Mouse (Mus musculus): ENCODE measurements around the gene Habp4. TPM values are rescaled to one million over a fixed set of nuclear protein-coding genes. Genes with fewer than 3 reads are reported as not detected.

Habp4 gene
- total and polyA plus RNA-seq, 2 experiments from 2014 or later = 47.1 to 65.6 TPM

DNA sequence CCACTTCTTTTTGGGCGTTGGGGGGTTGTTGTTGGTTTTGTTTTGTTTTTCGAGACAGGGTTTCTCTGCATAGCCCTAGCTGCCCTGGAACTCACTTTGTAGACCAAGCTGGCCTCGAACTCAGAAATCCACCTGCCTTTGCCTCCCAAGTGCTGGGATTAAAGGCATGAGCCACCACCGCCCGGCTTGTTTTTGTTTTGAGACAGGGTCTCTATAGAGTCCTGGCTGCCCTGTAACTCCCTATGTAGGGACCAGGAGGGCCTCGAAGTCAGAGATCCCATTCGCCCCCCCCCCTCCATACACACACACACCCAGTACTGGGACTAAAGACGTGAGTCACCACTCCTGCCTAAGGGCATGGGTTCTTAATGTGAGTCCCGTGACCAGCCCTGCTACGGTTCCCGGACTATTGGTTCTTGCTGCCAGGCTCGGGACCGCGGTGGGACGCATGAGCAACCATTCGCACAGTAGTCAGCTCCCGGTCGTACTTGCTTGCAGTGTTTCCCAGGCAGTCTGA is 7.8 kb upstream of the Habp4 start:
- WGBS = 2% methylated on average over 18 of the region's 18 CpGs
- no peak for TF ChIP-seq CTCF (IDR thresholded peaks at IDR 0.05; ENCODE audit: low read depth)
- peak overlapping the region; percentile 88 for H3K4me3 ChIP-seq (ENCODE audit: low read length)
- no peaks in the 10 kb centered on the region for H3K4me1 ChIP-seq (ENCODE audit: insufficient read depth, low read length)
- H3K9ac ChIP-seq (replicated peaks; ENCODE audit: low read length) = no peak overlapping the region
- no peaks in the 10 kb centered on the region for H3K9me3 ChIP-seq (ENCODE audit: low read length)
- no peaks in the 10 kb centered on the region for H3K36me3 ChIP-seq (ENCODE audit: insufficient read depth, low read length)
- H3K27ac ChIP-seq = no peak overlapping the region
- DNase-seq (ENCODE audit: low spot score) (peak; percentile 28), ATAC-seq (peak; percentile 9)
- H3K27me3 ChIP-seq (ENCODE audit: insufficient read depth, low read length) = no peaks in the 10 kb centered on the region
- H3K4me2 ChIP-seq (ENCODE audit: low read depth, low read length) = peak overlapping the region; percentile 69

DNA sequence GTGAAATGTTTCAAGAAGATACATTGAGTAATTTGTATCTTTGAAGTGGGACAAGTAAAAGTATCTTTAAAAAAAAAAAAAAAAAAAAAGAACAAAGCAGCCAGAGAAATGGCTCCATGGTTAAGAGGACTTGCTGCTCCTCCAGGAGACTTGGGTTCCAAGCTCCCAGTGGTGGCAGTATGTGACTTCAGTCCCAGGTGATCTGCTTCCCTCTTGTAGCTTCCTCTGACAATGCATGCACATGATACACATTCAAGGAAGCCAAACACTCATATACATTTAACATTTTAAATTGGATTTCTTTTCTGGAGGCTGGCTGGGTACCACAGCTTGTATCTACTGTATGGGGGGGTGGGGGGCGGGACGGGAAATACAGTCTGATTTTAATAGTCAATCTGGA is 7.0 kb upstream of the Habp4 start:
- WGBS = 64% methylated on average over 2 of the region's 2 CpGs
- no peak overlapping the region for H3K27ac ChIP-seq
- TF ChIP-seq CTCF (IDR thresholded peaks at IDR 0.05; ENCODE audit: low read depth) = no peak
- H3K36me3 ChIP-seq (ENCODE audit: insufficient read depth, low read length) = no peaks in the 10 kb centered on the region
- ATAC-seq (no peak), DNase-seq (ENCODE audit: low spot score) (no peak)
- H3K4me2 ChIP-seq (ENCODE audit: low read depth, low read length) = no peak overlapping the region
- H3K27me3 ChIP-seq (ENCODE audit: insufficient read depth, low read length) = no peaks in the 10 kb centered on the region
- H3K4me3 ChIP-seq (ENCODE audit: low read length) = no peak overlapping the region
- H3K4me1 ChIP-seq (ENCODE audit: insufficient read depth, low read length) = no peaks in the 10 kb centered on the region
- no peak overlapping the region for H3K9ac ChIP-seq (replicated peaks; ENCODE audit: low read length)
- no peaks in the 10 kb centered on the region for H3K9me3 ChIP-seq (ENCODE audit: low read length)

DNA sequence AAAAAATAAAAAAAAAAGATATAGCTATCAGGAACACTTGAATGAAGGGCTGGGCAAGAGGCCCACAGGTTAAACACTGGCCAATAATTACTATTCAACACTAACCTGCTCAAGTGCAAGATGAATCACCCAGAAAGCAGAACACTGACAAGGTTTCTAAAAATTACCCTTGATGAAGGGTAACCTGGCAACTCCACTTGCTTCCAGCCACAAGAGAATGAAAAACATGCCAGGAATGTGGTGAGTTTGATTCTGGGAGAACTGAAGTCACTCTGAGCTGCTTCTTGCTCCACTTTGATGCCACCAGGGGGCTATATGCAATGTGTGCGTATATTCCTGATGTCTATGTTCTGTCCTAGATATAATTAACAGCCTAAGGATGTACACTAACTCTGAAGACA is 6.5 kb upstream of the Habp4 start:
- H3K4me1 ChIP-seq (ENCODE audit: insufficient read depth, low read length) = no peaks in the 10 kb centered on the region
- no peak overlapping the region for H3K9ac ChIP-seq (replicated peaks; ENCODE audit: low read length)
- peak; percentile 27 for DNase-seq (ENCODE audit: low spot score)
- H3K27ac ChIP-seq = no peak overlapping the region
- no peak overlapping the region for H3K4me2 ChIP-seq (ENCODE audit: low read depth, low read length)
- ATAC-seq = no peak
- H3K4me3 ChIP-seq (ENCODE audit: low read length) = no peak overlapping the region
- peak; percentile 47 for TF ChIP-seq CTCF (IDR thresholded peaks at IDR 0.05; ENCODE audit: low read depth)
- WGBS = 6% methylated on average over 1 of the region's 1 CpGs
- no peaks in the 10 kb centered on the region for H3K27me3 ChIP-seq (ENCODE audit: insufficient read depth, low read length)
- no peaks in the 10 kb centered on the region for H3K36me3 ChIP-seq (ENCODE audit: insufficient read depth, low read length)
- H3K9me3 ChIP-seq (ENCODE audit: low read length) = no peaks in the 10 kb centered on the region

DNA sequence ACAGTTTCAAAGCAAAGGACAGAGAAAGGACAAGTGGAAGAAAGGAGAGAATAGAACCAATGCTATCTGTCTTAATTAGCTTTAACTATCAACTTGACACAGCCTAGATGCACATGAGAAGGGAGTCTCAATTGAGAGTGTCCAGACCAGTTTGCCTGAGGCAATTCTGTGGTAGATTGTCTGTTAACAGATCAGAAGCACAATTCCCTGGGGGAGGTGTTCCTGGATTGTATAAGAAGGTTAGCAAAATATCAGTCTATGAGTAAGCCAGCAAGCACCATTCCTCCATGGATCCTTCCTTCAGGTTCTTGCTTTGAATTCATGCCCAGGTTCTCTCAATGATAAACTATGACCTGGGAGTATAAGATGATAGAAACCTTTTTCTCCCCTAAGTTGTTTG is 4.7 kb upstream of the Habp4 start:
- no peak overlapping the region for H3K4me3 ChIP-seq (ENCODE audit: low read length)
- TF ChIP-seq CTCF (IDR thresholded peaks at IDR 0.05; ENCODE audit: low read depth) = no peak
- DNase-seq (ENCODE audit: low spot score) = no peak

GRCm38 (mm10) chr13:64161916-64162611 is 440 bp downstream of the Habp4 start:
- no peak for TF ChIP-seq CTCF (IDR thresholded peaks at IDR 0.05; ENCODE audit: low read depth)
- no peak; the same call in 1 of the 2 replicates for ATAC-seq

More for the DNA sequence above, 4.7 kb upstream of the Habp4 start:
- Histone ChIP-seq H3K27ac (no peak overlapping the region), H3K27me3 (ENCODE audit: insufficient read depth, low read length) (no peaks in the 10 kb centered on the region), H3K9me3 (ENCODE audit: low read length) (no peaks in the 10 kb centered on the region), H3K36me3 (ENCODE audit: insufficient read depth, low read length) (no peaks in the 10 kb centered on the region), H3K9ac (replicated peaks; ENCODE audit: low read length) (no peak overlapping the region), H3K4me2 (ENCODE audit: low read depth, low read length) (no peak overlapping the region), H3K4me1 (ENCODE audit: insufficient read depth, low read length) (no peaks in the 10 kb centered on the region)
- no peak for ATAC-seq

GRCm38 (mm10) chr13:64162626-64163025 is 1.0 kb downstream of the Habp4 start:
- Histone ChIP-seq H3K4me1 (ENCODE audit: insufficient read depth, low read length) (peaks cover 5% of the 10 kb centered on the region; the same call in 1 of the 2 replicates), H3K4me2 (ENCODE audit: low read depth, low read length) (peak overlapping the region; percentile 92), H3K36me3 (ENCODE audit: insufficient read depth, low read length) (no peaks in the 10 kb centered on the region), H3K9me3 (ENCODE audit: low read length) (0 out of 2 replicates have a peak, but pooled peaks cover 5% of the 10 kb centered on the region), H3K27ac (no peak overlapping the region), H3K27me3 (ENCODE audit: insufficient read depth, low read length) (no peaks in the 10 kb centered on the region), H3K9ac (replicated peaks; ENCODE audit: low read length) (peak overlapping the region; percentile 76), H3K4me3 (ENCODE audit: low read length) (peak overlapping the region; percentile 71)
- peak; percentile 0; the same call in 1 of the 2 replicates for ATAC-seq
- TF ChIP-seq CTCF (IDR thresholded peaks at IDR 0.05; ENCODE audit: low read depth) = no peak
- peak; percentile 31 for DNase-seq (ENCODE audit: low spot score)
- 2% methylated on average over 14 of the region's 14 CpGs for WGBS

More at GRCm38 (mm10) chr13:64161916-64162611, 440 bp downstream of the Habp4 start:
- no peak for DNase-seq (ENCODE audit: low spot score)
- Histone ChIP-seq H3K9me3 (ENCODE audit: low read length) (0 out of 2 replicates have a peak, but pooled peaks cover 2% of the 10 kb centered on the region), H3K9ac (replicated peaks; ENCODE audit: low read length) (peak overlapping the region; percentile 76), H3K36me3 (ENCODE audit: insufficient read depth, low read length) (no peaks in the 10 kb centered on the region), H3K27ac (peak overlapping the region; percentile 85), H3K27me3 (ENCODE audit: insufficient read depth, low read length) (no peaks in the 10 kb centered on the region), H3K4me3 (ENCODE audit: low read length) (peak overlapping the region; percentile 71), H3K4me1 (ENCODE audit: insufficient read depth, low read length) (peaks cover 5% of the 10 kb centered on the region; the same call in 1 of the 2 replicates), H3K4me2 (ENCODE audit: low read depth, low read length) (peak overlapping the region; percentile 92)
- 3% methylated on average over 65 of the region's 71 CpGs for WGBS

Measured in hindbrain, postnatal 0 days (tissue).